Mouse (Mus musculus) erythroblast, embryonic 14.5 days (primary cell): Measurements from ENCODE around the gene Npr3.

Source experiments
- GATA1 ChIP-seq: IDR thresholded peaks from 2 replicates; pipeline ENCODE4 v1.6.1; 2012; ENCODE audit warnings: low read length, inconsistent platforms, mixed read lengths
- TAL1 ChIP-seq: IDR thresholded peaks from 3 replicates; pipeline ENCODE4 v1.6.1; 2012; ENCODE audit warnings: low read length, inconsistent platforms, mixed read lengths

DNA sequence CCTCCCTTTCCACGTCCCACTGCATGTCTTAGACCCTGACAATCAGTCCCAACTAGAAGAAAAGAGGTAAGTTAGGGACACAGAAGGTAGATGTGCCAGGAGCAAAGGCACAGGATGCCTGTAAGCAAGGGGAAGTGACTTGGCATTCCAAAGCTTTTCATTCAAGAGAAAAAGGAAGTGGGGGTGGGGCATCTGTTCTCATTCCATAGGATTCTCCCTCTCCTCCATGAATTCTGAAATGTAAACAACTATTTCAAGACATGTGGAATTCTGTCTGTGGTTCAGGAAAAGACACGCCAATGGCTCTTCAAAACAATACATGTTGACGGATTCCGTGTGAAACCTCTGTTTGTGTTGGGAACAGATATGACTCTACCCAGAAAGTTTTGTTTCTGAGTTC lies 65.3 kb downstream of the Npr3 start:
- no peak for TF ChIP-seq GATA1
- no peak for TF ChIP-seq TAL1
